Mouse (Mus musculus) layer of hippocampus, postnatal 14 days (tissue): ENCODE measurements around the gene Phgdh. TPM values are rescaled to one million over a fixed set of nuclear protein-coding genes. Genes with fewer than 3 reads are reported as not detected.
A peak's percentile ranks its signal among the peaks of the same experiment; 100 is the strongest.

Experiments
- DNase-seq, 2 experiments: peaks; one replicate each; pipeline ENCODE4 v3.0.0; 2021 to 2022; ENCODE audit warnings: low spot score in 2 of 2, mixed read lengths in 1 of 2
- total RNA-seq, 2 experiments: library from RNA; stranded (reverse); gene quantifications; 2 replicates each; pipeline ENCODE4 v1.2.3; 2021

The Phgdh gene
- total RNA-seq, 2 experiments from 2014 or later = 62.8 to 72.3 TPM

- no peak for DNase-seq
Observed at GRCm38 (mm10) chr3:98348705-98349104, 8.9 kb upstream of the Phgdh start.

DNA sequence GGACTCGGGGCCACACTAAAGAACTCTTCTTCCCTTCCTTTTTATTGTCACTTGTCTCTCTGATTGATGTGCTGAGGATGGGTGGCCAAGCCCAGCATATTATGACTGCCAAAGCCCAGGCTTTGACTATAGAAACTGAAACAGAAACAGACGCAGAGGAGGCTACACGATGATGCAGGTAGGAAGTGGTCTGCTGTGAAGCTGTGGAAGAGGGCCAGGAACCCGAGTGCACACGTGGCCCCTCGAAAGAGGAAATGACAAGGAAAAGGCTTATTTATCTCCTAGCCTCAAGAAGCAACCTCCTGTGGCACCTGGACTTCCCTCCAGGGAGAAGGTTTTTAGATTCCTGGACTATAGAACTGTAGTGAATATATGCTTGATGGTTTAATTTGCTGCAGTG lies 8.3 kb upstream of the Phgdh start:
- DNase-seq = no peak

- no peak for DNase-seq
Observed at GRCm38 (mm10) chr3:98343235-98343634, 3.4 kb upstream of the Phgdh start.

DNA sequence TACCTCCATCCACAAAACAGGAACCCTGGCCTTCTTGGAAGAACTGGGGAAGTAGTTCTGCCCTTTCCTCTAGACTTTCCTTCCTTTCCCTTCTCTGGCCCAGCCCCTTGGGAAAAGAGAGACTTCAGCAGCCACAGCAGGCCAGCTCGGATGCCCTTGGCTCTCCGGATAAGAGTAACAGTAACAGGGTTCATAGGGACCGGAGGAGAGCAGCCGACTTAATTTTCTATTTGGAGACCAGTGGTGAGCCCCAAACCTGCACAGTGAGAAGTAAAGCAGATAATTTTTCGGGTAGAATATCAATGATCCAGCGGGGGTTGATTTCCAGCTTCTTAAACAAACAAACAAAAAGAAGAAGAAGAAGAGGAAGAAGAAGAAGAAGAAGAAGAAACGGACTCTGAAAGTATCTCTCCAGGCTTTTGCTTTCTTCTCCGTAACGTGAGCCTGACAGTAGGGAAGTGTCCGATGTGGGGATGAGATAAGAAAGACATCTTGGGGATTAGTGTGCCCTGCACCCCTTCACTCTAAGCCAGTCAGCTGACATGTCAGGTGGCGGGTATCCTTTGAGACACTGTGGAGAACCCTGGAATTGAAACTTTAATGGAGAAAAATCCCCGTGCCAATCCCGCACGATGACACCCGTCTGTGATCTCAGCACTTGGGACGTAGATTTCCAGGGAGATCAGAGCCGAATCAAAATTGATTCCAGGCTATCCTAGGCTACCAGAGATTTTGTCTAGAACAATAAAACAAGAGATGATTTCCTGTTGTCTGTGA lies 1.2 kb upstream of the Phgdh start:
- DNase-seq = no peak

- DNase-seq = peak; percentile 58 to 64
Observed at GRCm38 (mm10) chr3:98339097-98339705, 589 bp downstream of the Phgdh start.

DNA sequence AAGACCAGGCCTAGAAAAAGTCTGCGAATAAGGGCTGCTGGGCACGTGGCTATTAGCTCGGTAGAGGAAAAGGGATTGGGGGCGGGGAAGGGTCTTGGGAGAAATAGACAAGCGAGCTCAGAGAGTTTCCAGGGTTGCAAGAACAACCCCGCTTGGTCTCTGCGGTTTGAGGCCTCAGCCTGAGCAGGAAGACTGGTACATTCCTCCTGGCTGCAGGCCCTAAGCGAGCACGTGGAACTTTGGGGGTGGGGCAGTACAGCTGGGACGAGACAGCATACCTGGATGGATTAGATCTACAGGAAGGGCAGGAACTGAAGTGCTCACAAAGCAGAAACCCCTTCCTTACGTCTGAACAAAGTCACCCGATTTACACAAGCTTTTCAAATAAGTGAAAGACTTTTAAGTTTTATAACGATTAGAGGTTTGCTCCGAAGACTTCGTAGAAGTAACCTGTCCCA lies 1.2 kb downstream of the Phgdh start:
- DNase-seq = peak; percentile 26 to 44

GRCm38 (mm10) chr3:98336661-98337654 lies 2.8 kb downstream of the Phgdh start:
- DNase-seq = no peak

- no peak for DNase-seq
Observed at GRCm38 (mm10) chr3:98335886-98336285, 3.9 kb downstream of the Phgdh start.

GRCm38 (mm10) chr3:98335331-98335730 lies 4.5 kb downstream of the Phgdh start:
- DNase-seq = no peak

GRCm38 (mm10) chr3:98334010-98334409 lies 5.8 kb downstream of the Phgdh start:
- DNase-seq = no peak

DNA sequence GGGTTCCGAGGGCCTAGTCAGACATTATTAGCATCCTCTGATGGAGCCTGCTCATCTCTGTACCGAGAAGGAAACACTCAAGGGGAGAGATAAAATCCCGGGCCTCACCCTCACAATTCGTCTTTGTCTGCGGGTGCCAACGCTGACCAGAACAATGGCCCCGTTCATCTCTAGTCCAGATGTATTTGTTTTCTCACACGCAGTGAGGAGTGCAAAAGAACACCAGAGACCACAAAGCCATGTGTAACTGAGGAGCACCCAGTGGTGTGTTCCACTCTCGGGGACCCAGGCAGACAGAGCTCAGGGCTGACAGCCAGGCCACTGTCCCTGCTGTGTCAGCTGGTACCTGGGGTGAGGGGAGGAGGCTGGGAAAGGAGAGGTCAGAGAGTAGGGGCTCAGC lies 15.6 kb downstream of the Phgdh start:
- DNase-seq = no peak

DNA sequence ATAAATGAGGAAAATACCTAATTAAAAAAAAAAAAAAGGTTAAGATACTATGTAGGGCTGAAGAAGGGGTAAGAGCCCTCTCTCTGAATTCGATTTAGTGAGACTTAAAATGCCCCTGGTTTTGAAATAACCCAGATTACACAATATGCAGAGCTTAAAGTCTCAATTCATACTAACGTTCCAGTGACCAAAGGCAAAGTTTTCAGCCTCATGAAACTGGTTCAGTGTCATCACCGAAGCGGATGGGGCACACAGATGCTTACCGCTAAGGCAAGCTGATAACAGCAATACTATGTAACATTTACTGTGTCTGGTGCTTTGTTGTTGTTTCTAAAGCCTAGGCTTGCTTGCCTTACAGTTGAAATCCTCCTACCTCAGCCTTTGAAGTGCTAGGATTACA lies 17.6 kb downstream of the Phgdh start:
- DNase-seq = no peak

DNA sequence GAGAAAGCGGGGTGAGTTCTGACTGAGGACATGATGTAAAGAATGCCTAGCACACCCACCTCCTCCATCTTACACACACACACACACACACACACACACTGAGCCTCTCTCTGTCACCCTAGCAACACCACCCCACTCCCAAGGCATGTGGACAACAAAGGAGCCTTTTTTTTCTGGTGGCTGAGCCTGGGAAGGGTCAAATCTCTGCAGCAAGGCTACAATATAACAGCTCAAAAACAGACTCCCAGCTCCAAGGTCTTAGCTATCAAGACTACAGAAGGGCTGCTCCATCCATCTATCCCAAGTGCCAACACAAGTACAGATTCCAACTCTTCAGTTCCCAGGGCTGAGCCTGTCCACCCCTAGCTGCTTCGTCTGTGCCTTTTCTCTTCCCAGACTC lies 20.6 kb downstream of the Phgdh start:
- peak in 1 of 2 experiments; percentile 45 for DNase-seq

- peak in 1 of 2 experiments; percentile 23 for DNase-seq
Observed at GRCm38 (mm10) chr3:98317143-98317542, 22.6 kb downstream of the Phgdh start.

GRCm38 (mm10) chr3:98315181-98315580 lies 24.6 kb downstream of the Phgdh start:
- DNase-seq = peak in 1 of 2 experiments; percentile 42

DNA sequence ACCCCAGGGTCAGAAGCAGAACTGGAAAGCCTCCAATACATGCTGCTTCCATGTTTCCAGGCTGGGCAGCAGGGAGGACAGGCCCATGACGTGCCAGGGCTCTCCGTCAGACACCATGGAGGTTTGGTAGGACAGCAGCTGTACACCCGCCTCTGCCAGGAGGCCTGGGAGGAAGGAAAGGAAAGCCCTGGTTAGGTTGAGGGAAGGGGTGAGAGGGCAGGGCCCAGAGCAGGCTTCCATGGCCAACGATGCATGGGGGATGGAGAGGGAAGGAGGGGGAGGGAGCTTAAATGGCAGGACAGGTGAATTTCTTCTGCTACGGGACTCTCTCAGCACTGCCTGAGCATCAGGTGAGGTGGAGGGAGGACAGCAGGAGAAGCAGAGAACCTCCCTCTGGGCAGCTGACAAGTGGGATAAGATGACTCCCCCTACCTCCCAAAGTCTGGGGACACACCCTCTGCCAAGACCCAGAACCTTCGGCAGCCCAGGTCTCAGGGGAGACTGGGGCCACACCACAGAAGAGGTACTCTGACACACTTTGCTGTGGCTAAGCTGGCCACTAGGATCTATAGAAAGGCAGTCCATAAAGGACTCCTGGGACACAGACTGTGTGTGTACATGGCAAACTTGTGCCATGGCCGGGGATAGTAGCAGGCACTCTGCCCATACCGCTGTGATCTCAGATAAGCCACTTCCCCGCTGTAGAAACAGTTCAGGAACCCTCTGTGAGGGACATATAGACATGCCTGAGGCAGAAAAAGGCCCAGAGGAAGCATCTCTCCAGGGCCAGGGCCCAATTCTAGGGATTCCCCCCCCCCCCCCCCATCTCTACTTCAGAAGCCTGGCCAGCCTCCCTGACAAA lies 26.3 kb downstream of the Phgdh start:
- DNase-seq = no peak

DNA sequence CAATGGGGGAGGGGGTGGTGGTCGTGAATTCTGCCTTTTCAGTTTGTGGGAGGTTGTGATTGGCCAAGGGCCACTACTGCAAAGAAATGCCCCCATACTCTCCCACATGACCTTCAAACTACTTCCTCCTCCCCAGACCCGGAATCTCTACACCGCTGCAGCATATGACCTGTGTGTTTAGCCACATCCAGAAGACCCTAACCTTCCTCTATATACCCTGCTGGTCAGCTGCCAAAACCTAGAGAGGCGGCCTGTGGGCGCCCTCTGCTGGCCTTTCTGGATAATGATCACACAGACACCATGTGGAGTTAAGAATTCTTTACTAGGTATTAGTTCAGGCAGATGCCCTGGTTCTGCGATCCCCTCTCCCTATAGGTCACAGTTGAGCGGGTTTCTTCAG lies 26.9 kb downstream of the Phgdh start:
- DNase-seq = peak; percentile 58 to 69

- no peak for DNase-seq
Observed at GRCm38 (mm10) chr3:98310456-98310855, 29.3 kb downstream of the Phgdh start.

- DNase-seq = no peak
Observed at GRCm38 (mm10) chr3:98308606-98309005, 31.2 kb downstream of the Phgdh start.

- DNase-seq = no peak
Observed at GRCm38 (mm10) chr3:98301761-98302160, 38.0 kb downstream of the Phgdh start.
